ENCODE assay signal across 8 mouse cellular contexts in genomic region chr7:140857550-140858505, GRCm38 (mm10). TPM values are rescaled to one million over a fixed set of nuclear protein-coding genes. Genes with fewer than 3 reads are reported as not detected.
A peak's percentile ranks its signal among the peaks of the same experiment; 100 is the strongest.
DNase-seq lines count a peak whose midpoint lies in the region; ATAC-seq and TF ChIP-seq lines count a peak whose summit lies in the region.

TSS of gene Bet1l (minus strand) at chr7:140857577.

- no peaks in the 10 kb centered on the region for H3K27me3 ChIP-seq in embryonic facial prominence, embryonic 10.5 days (replicated peaks; ENCODE audit: low read depth, poor library complexity, severe bottlenecking)
- no peaks in the 10 kb centered on the region for H3K27me3 ChIP-seq in limb, embryonic 11.5 days (ENCODE audit: control insufficient read depth, insufficient read depth, low read length)
- H3K27me3 ChIP-seq in neural tube, embryonic 13.5 days: no peaks in the 10 kb centered on the region

- ATAC-seq in limb, embryonic 11.5 days (ENCODE audit: insufficient number of reproducible peaks, low FRiP score, low TSS enrichment, low read depth): peak; percentile 31; the same call in 1 of the 2 replicates
- ATAC-seq in neural tube, embryonic 13.5 days (ENCODE audit: low read depth): peak; percentile 54

- DNase-seq in layer of hippocampus, adult 2 months (ENCODE audit: low spot score in 2 of 2): no peak
- DNase-seq in layer of hippocampus, adult 9-11 months: no peak
- peak; percentile 33 for DNase-seq in R1 (ENCODE audit: low read depth, low spot score)
- no peak for DNase-seq in embryonic facial prominence, embryonic 10.5 days (ENCODE audit: low spot score)
- no peak for DNase-seq in heart, postnatal 25 days (ENCODE audit: low spot score)
- no peak for DNase-seq in limb, embryonic 11.5 days (ENCODE audit: low spot score)
- DNase-seq in embryo, embryonic 11 days: no peak

- intact Hi-C loops in heart, postnatal 25 days (cut with DNase I): loop anchor here (1.0 kb wide), 1 partner anchor 24 kb away; the partner anchor contains the start of gene Sirt3

- WGBS in embryonic facial prominence, embryonic 10.5 days: 41% methylated on average over 40 of the region's 40 CpGs
- WGBS in limb, embryonic 11.5 days: 41% methylated on average over 40 of the region's 40 CpGs
- 40% methylated on average over 40 of the region's 40 CpGs for WGBS in neural tube, embryonic 13.5 days

- TF ChIP-seq CTCF in layer of hippocampus, adult 2 months (conservative IDR thresholded peaks at IDR 0.05): no peak

- H3K4me1 ChIP-seq in embryonic facial prominence, embryonic 10.5 days: peaks cover 40% of the 10 kb centered on the region
- H3K4me1 ChIP-seq in limb, embryonic 11.5 days (ENCODE audit: control insufficient read depth, insufficient read depth, low read length): peaks cover 12% of the 10 kb centered on the region
- H3K4me1 ChIP-seq in neural tube, embryonic 13.5 days (replicated peaks): peaks cover 42% of the 10 kb centered on the region

- H3K9ac ChIP-seq in limb, embryonic 11.5 days (ENCODE audit: low read length): peak within 1 kb of the TSS; percentile 82
- H3K9ac ChIP-seq in neural tube, embryonic 13.5 days: peak within 1 kb of the TSS; percentile 95

- peak within 1 kb of the TSS; percentile 74 for H3K4me3 ChIP-seq in layer of hippocampus, adult 2 months
- peak within 1 kb of the TSS; percentile 90 for H3K4me3 ChIP-seq in embryonic facial prominence, embryonic 10.5 days
- H3K4me3 ChIP-seq in limb, embryonic 11.5 days (ENCODE audit: low read depth, low read length): peak within 1 kb of the TSS; percentile 74
- peak within 1 kb of the TSS; percentile 67 for H3K4me3 ChIP-seq in neural tube, embryonic 13.5 days

- H3K9me3 ChIP-seq in embryonic facial prominence, embryonic 10.5 days: no peaks in the 10 kb centered on the region
- H3K9me3 ChIP-seq in limb, embryonic 11.5 days (ENCODE audit: control insufficient read depth, low read length): no peaks in the 10 kb centered on the region
- H3K9me3 ChIP-seq in neural tube, embryonic 13.5 days: no peaks in the 10 kb centered on the region

- H3K27ac ChIP-seq in layer of hippocampus, adult 2 months: peak within 1 kb of the TSS; percentile 97
- H3K27ac ChIP-seq in embryonic facial prominence, embryonic 10.5 days (replicated peaks): peak within 1 kb of the TSS; percentile 84
- H3K27ac ChIP-seq in limb, embryonic 11.5 days (replicated peaks; ENCODE audit: low read depth, low read length): peak within 1 kb of the TSS; percentile 45; the same call in 1 of the 2 replicates
- H3K27ac ChIP-seq in neural tube, embryonic 13.5 days (replicated peaks): peak within 1 kb of the TSS; percentile 93

- H3K4me2 ChIP-seq in limb, embryonic 11.5 days (ENCODE audit: low read depth, severe bottlenecking): peak within 1 kb of the TSS; percentile 100
- peak within 1 kb of the TSS; percentile 99 for H3K4me2 ChIP-seq in neural tube, embryonic 13.5 days

- peaks cover 67% of the 10 kb centered on the region for H3K36me3 ChIP-seq in embryonic facial prominence, embryonic 10.5 days (replicated peaks)
- peaks cover 11% of the 10 kb centered on the region; the same call in 1 of the 2 replicates for H3K36me3 ChIP-seq in limb, embryonic 11.5 days (ENCODE audit: control insufficient read depth, insufficient read depth, low read length)
- peaks cover 65% of the 10 kb centered on the region for H3K36me3 ChIP-seq in neural tube, embryonic 13.5 days

RNA-seq across cellular contexts. Expression of gene Bet1l, which starts in this region (rescaled TPM):
- 10 to 100 TPM; 25.1 to 28.3 TPM for total RNA-seq in layer of hippocampus, adult 2 months (2021)
- polyA plus RNA-seq in embryonic facial prominence, embryonic 10.5 days (2016; fragmentation: Nextera tagmentation; extraction: Ambion mirVana): 22.4 and 23.0 TPM in 2 replicates
- 10 to 100 TPM; 10.0 to 11.7 TPM for total RNA-seq in heart, postnatal 25 days (2021)
- polyA plus RNA-seq in limb, embryonic 11.5 days (2014; fragmentation: Nextera tagmentation; extraction: Ambion mirVana): 27.9 and 33.6 TPM in 2 replicates
- 42.4 and 48.1 TPM in 2 replicates for polyA plus RNA-seq in neural tube, embryonic 13.5 days (2015; fragmentation: Nextera tagmentation; extraction: Ambion mirVana)

Comparison
In these comparisons a context has a peak if more than half of its experiments do, and no peak if none do; other contexts are left out.
1. H3K27ac ChIP-seq: peak in every context shown above with its lines; median percentile 97 in layer of hippocampus, adult 2 months; 93 in neural tube, embryonic 13.5 days; 84 in embryonic facial prominence, embryonic 10.5 days; 45 in limb, embryonic 11.5 days.